Mouse (Mus musculus) spleen, adult 12 weeks (tissue): ENCODE measurements around the gene Cradd.

Experiments
- DNase-seq: peaks from one replicate; pipeline ENCODE4 v3.0.0; 2022; ENCODE audit warnings: low spot score

Cradd gene

GRCm38 (mm10) chr10:95332596-95332995 lies 8.7 kb upstream of the Cradd start:
- no peak for DNase-seq

DNA sequence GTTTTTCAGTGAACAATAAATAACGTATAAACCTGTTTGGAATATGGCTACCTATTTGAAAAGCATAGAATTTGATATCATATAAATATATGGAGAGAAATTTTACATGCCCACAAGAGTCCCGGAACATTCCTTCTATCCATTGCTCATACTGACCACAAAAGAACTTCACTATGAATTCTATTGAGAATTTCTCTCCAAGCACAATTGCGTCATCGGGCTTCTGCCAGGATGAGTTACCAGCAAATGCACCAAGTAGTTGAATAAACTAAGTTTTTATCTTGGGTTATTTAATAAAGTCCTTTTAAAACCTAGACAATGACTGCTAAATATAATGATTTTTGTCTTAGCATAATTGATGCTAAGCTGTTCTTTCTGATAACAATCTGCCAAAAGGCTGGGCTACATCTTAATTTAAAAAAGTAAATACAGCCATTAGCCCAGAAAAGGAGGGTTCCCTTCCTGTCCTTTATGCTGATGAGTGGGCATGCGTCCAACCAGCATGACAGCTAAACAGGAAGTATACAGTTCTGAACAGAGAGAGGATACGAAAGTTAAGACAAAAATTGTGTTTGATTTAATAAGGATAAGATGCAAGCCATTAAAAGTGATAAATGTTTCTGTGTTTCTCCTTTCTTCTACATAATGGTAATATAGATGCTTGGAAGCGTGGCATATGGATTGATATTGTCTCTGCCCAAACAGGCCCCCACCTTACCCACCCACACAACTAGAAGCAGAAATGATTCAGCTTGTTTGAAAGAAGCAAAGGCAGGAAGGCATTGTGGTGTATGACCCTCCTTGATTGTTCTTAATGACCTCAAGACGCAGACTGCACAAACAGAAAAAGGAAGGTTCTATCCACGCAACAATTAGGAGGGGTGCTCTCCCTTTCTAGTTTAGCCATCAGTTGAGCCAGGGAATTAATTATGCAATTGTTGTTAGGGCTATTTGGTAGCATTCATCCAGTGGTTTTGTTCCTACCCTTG lies 6.7 kb upstream of the Cradd start:
- DNase-seq, result no peak

DNA sequence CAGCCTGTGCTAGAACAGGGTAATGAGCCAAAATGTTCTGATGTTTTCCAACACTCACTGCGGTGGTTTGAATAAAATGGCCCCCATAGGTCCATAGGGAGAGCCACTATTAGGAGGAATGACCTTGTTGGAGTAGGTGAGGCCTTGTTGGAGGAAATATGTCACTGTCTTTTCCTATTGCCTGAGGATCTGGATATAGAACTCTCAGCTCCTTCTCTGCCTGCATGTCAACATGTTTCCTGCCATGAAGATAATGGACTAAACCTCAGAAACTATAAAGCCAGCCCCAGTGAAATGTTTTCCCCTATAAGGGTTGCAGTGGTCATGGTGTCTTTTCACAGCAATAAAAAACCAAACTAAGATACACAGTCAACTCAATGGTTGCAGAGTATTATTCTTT lies 6.0 kb upstream of the Cradd start:
- no peak for DNase-seq

DNA sequence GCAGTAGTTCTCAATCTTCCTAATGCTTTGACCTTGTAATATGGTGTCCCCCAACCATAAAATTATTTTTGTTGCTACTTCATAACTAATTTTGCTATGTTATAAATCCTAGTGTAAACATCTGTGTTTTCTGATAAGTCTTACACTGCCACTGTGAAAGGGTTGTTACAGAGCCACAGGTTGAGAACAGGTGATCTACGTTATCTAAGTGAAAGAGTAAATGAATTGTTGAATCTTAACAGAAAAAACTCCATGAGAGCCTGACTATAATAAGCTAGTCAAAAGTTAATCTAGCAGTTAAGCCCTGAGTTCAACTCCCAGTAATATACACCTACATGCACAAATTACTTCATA lies 322 bp upstream of the Cradd start:
- no peak for DNase-seq

DNA sequence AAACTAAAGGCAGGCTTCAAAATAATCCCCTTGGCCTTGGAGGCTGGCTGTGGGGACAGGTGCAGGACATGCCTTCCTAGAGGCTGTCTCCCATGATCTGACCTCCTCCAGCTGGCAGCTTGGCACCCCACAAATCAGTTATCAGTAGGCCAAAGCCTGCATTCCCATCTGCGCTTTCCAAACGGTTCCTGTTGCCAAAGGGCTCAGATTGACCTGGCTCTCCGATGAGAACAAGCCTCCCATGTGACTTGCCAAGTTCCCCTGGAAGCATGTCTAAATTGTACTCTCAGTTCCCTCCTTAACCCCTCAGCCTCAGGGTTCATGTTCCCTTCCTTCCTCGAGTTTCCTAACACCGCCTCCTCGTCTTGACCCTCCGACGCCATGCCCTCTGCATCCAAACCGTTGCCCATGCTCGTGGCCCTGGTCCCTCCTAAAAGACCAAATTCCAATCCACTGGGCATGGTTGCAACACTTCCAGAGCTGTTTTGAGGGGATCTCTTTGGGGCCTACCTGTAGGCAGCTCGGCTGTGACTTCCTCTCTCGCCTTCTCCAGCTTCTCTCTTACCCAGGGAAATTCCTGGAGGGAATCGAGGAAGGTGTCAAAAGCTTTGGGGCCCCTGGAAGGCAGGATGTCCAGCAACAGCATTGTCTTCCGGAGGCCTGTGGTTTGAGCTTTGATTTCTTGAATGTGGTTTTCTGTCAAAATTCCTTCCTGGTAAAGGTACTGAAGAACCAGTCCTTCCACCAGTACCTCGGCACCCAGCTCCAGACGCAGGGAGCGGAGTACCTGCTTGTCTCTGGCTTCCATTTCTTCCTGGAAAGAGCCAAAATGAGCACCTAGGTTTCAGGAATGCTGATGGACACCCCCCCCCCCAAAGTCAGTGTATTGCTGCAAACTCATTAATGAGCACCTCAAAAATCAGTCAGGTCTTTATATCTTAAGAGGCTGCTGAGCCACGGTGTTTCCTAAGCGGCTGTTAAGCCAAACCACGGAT lies 1.6 kb downstream of the Cradd start:
- DNase-seq, result no peak

DNA sequence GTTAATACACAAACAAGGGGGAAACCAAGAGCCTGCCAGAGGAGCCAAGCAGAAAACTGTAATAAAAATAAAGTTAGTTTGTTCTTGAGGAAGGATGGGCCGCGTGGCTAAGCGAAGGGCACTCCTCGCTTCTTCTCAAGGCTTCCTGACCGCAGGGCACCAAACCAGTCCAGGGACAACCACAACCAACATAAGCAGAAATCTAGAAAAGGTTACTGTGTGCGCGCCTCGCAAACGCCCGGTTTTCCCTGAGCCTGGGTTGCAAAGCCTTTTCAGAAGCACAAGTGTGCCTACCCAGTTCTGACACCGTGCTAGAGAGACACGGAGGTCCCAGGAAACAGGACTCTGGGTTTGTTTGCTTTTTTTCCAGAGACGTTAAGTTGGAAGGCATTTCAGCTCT lies 4.9 kb downstream of the Cradd start:
- DNase-seq, result no peak

DNA sequence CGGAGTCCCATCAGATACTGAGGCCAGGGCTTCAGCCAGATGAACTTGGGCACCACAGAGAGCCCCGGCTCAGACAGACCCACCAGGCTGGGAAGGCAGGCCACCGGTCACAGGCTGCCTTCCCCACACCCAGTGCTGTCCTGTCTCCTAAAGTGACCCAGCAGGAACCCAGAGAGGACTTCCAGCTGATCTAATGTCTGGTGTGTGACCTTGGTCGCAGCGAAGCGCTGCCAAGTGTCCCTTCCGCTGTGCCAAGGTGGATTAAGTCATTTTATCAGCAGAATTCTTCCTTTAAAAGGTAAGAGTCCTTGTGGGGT lies 5.6 kb downstream of the Cradd start:
- no peak for DNase-seq

DNA sequence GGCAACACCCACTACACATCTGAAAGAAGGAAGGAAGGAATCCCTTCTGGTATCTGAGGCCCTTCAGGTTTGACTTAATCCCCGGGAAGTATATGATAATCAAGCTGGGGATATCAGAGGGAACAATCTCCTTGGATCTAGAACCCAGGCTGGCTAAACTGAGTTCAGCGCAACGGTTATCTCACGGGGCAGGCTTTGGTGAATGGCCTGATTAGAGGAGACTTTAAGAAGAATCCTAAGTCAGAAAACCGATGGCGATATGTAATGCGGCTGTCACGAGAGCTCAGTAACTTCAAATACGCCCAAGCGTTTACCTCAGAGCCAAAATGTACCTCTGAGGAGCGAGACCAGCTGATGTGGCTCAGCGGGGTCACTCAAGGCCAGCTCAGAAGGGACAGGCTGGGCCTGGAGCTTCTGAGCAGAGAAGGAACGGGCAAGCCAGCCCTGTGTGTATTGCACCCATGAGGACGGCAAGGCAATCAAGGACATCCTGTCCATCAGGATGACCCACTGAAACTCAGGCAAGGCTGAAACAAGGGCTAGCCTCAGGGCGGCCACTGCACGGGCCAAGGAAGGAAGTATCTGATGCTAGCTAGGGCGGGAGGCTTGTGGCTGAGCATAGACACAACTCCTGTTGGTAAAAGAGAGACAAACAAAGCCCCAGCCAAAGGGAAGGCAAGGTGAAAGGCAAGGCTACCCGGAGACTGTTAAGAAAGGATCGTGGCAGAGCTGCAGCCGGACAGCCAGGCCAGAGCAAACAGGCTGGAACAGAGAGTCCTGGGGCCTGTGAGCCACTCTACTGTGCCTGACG lies 6.1 kb downstream of the Cradd start:
- DNase-seq, result no peak

DNA sequence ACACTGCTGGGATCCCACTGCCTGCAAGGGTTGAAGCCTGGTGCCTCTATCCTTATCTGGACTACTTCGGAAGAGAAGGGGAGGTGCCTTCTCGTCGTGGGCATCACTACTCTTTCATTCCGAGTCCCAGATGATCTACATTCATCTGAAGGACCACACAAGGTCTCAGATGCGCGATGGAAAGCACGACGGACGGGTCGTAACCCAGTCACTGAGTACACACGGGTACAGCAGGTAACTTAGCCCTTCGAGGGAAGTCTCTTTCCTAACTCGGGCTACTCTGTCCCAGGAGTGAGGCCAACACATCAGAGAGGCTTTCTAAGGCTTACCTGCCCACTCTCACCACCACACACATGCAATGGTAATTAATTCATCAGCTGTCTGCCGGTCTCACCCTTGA lies 6.8 kb downstream of the Cradd start:
- DNase-seq, result no peak

DNA sequence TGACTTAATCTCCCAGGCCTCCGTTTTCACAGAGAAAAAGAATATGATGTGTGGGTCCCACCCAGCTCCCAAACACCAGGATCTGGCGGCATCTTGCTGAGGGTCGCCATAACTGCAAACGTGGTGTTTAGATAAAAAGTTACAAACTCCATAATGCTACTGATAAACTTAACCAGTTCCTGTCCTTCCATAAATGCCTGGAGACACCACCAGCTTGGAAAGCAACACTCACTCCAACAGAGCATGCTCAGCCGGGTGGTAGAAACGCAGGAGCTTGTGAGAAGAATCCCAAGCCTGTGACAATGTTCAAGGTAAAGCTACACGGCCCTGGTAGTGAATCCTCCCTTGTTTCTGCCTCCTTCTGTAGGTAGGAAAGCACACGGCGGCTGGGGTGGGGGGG lies 7.3 kb downstream of the Cradd start:
- no peak for DNase-seq

DNA sequence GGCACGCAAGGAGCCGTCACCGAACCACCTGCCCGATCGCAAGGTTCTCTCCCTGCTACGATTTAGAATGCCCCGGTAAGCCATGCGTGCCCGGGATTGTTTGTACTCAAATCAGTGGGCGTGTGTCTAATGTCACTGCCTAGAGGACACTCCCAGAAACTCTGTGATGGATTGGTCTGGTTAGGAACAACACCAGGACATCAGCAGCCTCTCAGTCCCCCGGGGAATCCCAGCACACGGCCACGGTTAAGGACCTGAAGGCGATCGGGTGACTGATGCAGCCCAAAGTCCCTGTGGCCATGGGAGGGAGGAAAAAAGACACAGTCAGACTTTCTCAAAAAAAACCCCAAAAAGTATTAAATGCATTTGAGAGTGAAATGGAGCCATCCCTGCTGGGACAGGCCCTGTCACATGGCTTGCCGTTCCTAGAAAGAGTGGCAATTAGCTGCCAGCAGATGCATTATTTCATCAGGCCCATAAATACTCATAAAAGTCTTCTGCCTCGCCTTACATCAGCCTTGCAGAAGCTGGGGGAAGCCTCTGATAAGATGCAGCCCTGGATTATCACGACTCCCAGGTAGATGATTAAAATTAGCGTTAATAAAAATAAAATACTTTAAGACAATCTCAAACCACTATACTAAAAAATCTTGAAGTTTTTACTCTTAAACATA lies 8.0 kb downstream of the Cradd start:
- DNase-seq, result no peak

DNA sequence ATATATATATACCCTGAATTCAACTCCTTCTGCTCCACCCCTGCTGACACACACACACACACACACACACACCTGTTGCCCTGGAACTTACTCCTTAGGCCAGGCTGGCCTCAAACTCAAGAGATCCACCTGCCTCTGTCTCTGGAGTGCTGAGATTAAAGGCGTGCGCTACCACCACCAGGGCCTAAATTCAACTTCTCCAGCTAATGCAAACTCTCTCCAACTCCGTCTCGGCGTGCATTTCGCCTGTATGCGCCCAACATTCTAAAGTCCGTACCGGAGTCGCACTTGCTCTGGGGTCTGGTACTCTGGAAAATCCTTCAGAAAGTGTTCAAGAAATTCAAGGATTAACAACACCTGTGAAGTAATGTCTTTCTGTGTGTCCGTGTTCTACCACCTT lies 8.6 kb downstream of the Cradd start:
- no peak for DNase-seq

GRCm38 (mm10) chr10:95314019-95314418 lies 9.9 kb downstream of the Cradd start:
- no peak for DNase-seq

GRCm38 (mm10) chr10:95313524-95313923 lies 10.4 kb downstream of the Cradd start:
- no peak for DNase-seq

- no peak for DNase-seq
Observed at GRCm38 (mm10) chr10:95310688-95311441, 13.1 kb downstream of the Cradd start.

DNA sequence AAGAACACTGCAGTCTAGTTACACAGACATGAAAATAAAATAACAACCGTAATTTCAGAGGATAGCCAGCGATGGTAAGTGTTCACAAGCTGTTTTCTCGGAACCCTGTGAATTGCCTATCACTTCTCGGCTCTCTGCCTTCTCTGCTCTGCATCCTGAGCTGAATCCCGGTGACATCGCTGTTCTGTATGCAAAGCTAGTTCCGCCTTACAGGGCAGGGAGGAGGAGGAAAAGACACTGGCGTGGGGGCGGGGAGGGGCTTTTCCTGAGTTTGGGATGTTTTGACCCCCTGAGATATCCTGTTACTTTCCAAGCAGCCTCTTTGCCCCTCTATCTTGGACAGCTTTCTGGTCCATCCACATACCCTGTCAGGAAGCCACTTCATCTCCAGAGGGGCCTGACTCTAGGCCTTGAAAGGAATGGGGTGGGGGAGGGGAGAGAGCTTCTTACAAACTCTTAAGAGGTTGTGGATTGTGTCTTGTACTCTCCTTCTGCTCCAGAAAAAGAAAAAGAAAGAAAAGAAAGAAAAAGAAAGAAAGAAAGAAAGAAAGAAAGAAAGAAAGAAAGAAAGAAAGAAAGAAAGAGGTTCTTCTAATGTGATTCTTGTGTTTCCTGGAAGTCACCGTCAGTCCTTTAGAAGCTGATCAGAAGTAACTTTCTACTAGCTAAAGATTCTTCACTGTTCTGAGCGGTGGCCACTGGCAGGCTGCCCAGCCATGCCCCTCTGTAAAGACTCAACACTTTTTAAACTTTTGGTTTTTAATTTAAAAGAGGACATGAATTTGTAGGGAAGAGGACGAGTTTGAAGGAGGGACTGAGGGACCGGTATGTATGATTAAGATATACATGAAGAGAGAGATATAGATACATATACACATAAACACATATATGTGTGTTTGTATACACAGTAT lies 14.3 kb downstream of the Cradd start:
- no peak for DNase-seq

DNA sequence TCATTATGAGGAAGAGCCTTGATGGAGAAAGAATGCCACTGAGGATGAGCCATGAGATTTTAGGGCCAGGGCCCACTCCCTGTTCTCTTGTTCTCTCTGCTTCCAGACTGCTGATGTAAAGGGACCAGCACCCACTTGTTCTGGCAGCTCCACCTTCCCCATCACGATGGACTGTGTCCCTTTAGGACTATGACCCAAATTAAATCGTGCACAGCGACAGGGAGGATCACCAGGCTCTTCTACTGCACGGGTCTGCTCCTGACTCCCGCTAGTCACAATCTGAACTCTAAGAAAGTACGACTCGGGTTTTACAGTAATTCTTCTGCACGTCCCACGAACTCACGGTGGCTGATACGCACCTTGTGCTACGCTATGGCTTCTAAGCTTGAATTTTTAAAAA lies 14.9 kb downstream of the Cradd start:
- DNase-seq, result no peak

DNA sequence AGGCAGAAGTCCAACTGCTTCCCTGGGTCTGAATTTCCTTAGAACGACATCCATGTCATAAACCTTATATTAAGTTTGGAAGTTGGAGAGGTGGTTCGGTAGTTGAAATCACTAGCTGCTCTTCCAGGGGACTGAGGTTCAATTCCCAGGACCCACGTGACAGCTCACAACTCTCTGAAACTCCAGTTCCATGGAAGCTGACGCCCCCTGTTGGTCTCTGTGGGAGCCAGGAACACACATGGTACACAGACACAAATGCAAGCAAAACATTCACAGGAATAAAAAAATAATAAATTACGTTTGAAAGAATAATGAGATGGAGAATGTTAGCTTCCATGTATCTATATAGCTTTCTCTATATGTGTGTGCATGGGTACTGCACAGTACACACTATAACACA lies 16.0 kb downstream of the Cradd start:
- DNase-seq, result no peak

GRCm38 (mm10) chr10:95306824-95307552 lies 16.9 kb downstream of the Cradd start:
- no peak for DNase-seq
